Mouse (Mus musculus) neural tube, embryonic 13.5 days (tissue): ENCODE results near the gene Fscb. TPM values are rescaled to one million over a fixed set of nuclear protein-coding genes. Genes with fewer than 3 reads are reported as not detected.

Experiments
- ATAC-seq: fragments of 200-750 bp; cut with Nextera tagmentation; 2 replicates; pipeline ENCODE4 v1.8.0; 2017; ENCODE audit warnings: low read depth, mild to moderate bottlenecking, moderate TSS enrichment, moderate library complexity
- H3K27ac ChIP-seq: fragments of 300-500 bp; sonication (generic); replicated peaks from 2 replicates; pipeline ENCODE4 v1.5.1; 2015; ENCODE audit warnings: moderate library complexity, mild to moderate bottlenecking, inconsistent platforms
- H3K27me3 ChIP-seq: fragments of 300-500 bp; sonication (generic); 2 replicates; pipeline ENCODE4 v1.6.1; 2015; ENCODE audit warnings: mild to moderate bottlenecking, inconsistent platforms
- H3K36me3 ChIP-seq: fragments of 300-500 bp; sonication (generic); 2 replicates; pipeline ENCODE4 v1.6.1; 2015; ENCODE audit warnings: mild to moderate bottlenecking, inconsistent platforms
- H3K4me1 ChIP-seq: fragments of 300-500 bp; sonication (generic); replicated peaks from 2 replicates; pipeline ENCODE4 v1.6.1; 2015; ENCODE audit warnings: inconsistent platforms
- H3K4me2 ChIP-seq: fragments of 300-500 bp; sonication (generic); 2 replicates; pipeline ENCODE4 v1.6.1; 2015; ENCODE audit warnings: inconsistent platforms, mild to moderate bottlenecking, moderate library complexity
- H3K4me3 ChIP-seq: fragments of 300-500 bp; sonication (generic); 2 replicates; pipeline ENCODE4 v1.5.1; 2015; ENCODE audit warnings: mild to moderate bottlenecking, inconsistent platforms
- H3K9ac ChIP-seq: fragments of 300-500 bp; sonication (generic); 2 replicates; pipeline ENCODE4 v1.6.1; 2015; ENCODE audit warnings: moderate library complexity, mild to moderate bottlenecking, inconsistent platforms
- H3K9me3 ChIP-seq: fragments of 300-500 bp; sonication (generic); 2 replicates; pipeline ENCODE4 v1.6.1; 2016; ENCODE audit warnings: inconsistent platforms
- WGBS: fragments of 180-500 bp; shearing (Covaris S2); methylation state at CpG from one replicate; pipeline ENCODE4 v1.1.7; 2015; 5-methylcytosine and 5-hydroxymethylcytosine counted together
- polyA plus RNA-seq: library from polyadenylated mRNA; unstranded; fragments of >200 nt; fragmentation: Nextera tagmentation; extraction: Ambion mirVana; gene quantifications from 2 replicates; pipeline ENCODE4 v1.2.1, GENCODE M21; 2015

The Fscb gene
- not detected in 2 replicates for polyA plus RNA-seq

DNA sequence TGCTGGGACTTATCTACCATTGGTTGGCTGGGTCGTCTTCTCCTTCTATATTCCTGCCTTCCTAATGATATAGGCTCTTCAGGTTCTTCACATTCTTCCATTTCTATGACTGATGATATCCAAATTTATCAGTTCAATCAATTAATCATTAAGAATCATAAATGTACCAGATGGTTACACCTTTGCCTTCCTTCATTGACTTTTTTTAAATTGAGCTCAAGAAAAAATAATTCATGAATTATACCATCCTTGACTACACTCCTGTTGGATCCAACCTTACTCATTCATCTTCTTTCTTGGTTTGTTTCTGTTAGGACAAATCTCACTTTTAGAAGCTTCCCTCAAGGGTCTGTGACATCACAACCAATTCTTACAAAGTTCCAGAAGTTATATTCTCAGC lies at the start of gene Fscb:
TSS of gene Fscb (minus strand) at position 101 of the 400 bp plus-strand sequence.
- H3K27me3 ChIP-seq = no peaks in the 10 kb centered on the region
- H3K4me3 ChIP-seq = no peak within 1 kb of the TSS
- no peak within 1 kb of the TSS for H3K9ac ChIP-seq
- no peaks in the 10 kb centered on the region for H3K9me3 ChIP-seq
- 85% methylated on average over 1 of the region's 1 CpGs for WGBS
- H3K27ac ChIP-seq = no peak within 1 kb of the TSS
- ATAC-seq = no peak
- no peak within 1 kb of the TSS for H3K4me2 ChIP-seq
- no peaks in the 10 kb centered on the region for H3K4me1 ChIP-seq
- H3K36me3 ChIP-seq = no peaks in the 10 kb centered on the region

- no peak overlapping the region for H3K27ac ChIP-seq
- 61% methylated on average over 2 of the region's 2 CpGs for WGBS
- H3K27me3 ChIP-seq = no peaks in the 10 kb centered on the region
- H3K4me2 ChIP-seq = no peak overlapping the region
- no peaks in the 10 kb centered on the region for H3K36me3 ChIP-seq
- no peaks in the 10 kb centered on the region for H3K4me1 ChIP-seq
- H3K9ac ChIP-seq = no peak overlapping the region
- no peaks in the 10 kb centered on the region for H3K9me3 ChIP-seq
- no peak overlapping the region for H3K4me3 ChIP-seq
- ATAC-seq = no peak
Measured at GRCm38 (mm10) chr12:64516775-64517174, 42.3 kb upstream of the Fscb start.

DNA sequence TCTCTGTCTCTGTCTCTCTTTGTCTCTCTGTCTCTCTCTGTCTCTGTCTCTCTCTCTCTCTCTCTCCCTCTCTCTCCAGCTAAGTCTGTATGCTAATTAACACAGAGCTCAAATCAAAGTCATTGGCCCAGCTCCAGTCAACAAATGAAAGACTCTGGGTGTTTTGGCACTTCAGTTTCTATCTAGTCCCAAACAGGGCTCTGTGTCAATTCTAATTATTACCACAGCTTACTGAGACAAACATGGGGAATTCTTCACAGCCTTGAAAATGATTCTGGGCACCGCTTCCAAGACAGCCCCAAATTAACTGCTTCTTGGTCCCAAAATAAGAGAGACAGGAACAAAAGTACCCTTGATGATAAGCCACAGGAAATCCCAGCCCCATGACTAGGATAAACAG lies 38.9 kb upstream of the Fscb start:
- H3K4me2 ChIP-seq = no peak overlapping the region
- H3K9me3 ChIP-seq = no peaks in the 10 kb centered on the region
- no peaks in the 10 kb centered on the region for H3K36me3 ChIP-seq
- no peaks in the 10 kb centered on the region for H3K27me3 ChIP-seq
- no peak for ATAC-seq
- WGBS = 78% methylated on average over 1 of the region's 1 CpGs
- no peaks in the 10 kb centered on the region for H3K4me1 ChIP-seq
- no peak overlapping the region for H3K9ac ChIP-seq
- H3K27ac ChIP-seq = no peak overlapping the region
- no peak overlapping the region for H3K4me3 ChIP-seq

DNA sequence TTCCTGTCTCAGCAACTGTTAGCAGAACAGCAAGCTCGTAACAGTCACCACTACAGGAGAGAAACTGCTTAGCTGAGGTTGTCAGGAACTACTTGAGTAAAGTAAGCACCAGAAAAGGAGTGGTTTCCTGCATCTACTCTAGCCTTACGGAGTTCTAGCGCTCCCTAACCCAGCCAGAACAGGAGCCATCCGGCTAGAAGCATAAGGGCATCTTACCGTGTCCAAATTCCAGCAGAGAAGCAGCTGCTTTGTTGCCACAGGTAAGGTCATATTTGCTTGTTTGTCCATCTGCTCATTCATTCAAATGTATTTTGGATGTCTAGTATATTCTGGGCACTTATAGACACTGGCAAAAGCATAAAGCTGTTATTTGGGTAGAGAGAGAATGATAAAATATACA lies 23.2 kb upstream of the Fscb start:
- no peak overlapping the region for H3K27ac ChIP-seq
- H3K27me3 ChIP-seq = no peaks in the 10 kb centered on the region
- WGBS = 86% methylated on average over 5 of the region's 5 CpGs
- no peak for ATAC-seq
- no peak overlapping the region for H3K4me3 ChIP-seq
- no peak overlapping the region for H3K4me2 ChIP-seq
- no peaks in the 10 kb centered on the region for H3K9me3 ChIP-seq
- H3K9ac ChIP-seq = no peak overlapping the region
- H3K36me3 ChIP-seq = no peaks in the 10 kb centered on the region
- H3K4me1 ChIP-seq = no peaks in the 10 kb centered on the region

GRCm38 (mm10) chr12:64473615-64474014 lies 875 bp downstream of the Fscb start:
- Histone ChIP-seq H3K36me3 (no peaks in the 10 kb centered on the region), H3K9me3 (no peaks in the 10 kb centered on the region), H3K27me3 (no peaks in the 10 kb centered on the region), H3K4me1 (no peaks in the 10 kb centered on the region), H3K4me2 (no peak overlapping the region), H3K4me3 (no peak overlapping the region), H3K27ac (no peak overlapping the region), H3K9ac (no peak overlapping the region)
- WGBS = 86% methylated on average over 1 of the region's 1 CpGs
- no peak for ATAC-seq

DNA sequence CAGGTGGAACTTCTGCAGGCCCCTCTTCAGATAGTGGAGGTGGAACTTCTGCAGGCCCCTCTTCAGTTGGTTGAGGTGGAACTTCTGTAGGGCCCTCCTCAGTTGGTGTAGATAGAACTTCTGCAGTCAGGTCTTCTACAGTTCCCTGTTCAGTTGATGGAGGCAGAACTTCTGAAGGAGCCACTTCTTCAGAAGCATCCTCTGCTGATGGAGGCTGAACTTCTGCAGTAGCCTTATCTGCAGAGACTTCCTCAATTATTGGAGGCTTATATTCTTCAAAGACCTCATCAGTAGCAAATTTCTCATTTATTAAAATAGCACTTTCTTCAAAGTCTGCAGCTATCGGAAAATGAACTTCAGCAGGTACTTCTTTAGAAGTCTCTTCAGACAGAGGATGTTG lies 1.4 kb downstream of the Fscb start:
- Histone ChIP-seq H3K4me2 (no peak overlapping the region), H3K27me3 (no peaks in the 10 kb centered on the region), H3K36me3 (no peaks in the 10 kb centered on the region), H3K27ac (no peak overlapping the region), H3K4me3 (no peak overlapping the region), H3K4me1 (no peaks in the 10 kb centered on the region), H3K9me3 (no peaks in the 10 kb centered on the region), H3K9ac (no peak overlapping the region)
- no peak for ATAC-seq
- WGBS = 92% methylated on average over 1 of the region's 1 CpGs

GRCm38 (mm10) chr12:64455228-64455627 lies 19.3 kb downstream of the Fscb start:
- H3K4me1 ChIP-seq = no peaks in the 10 kb centered on the region
- no peak for ATAC-seq
- H3K4me2 ChIP-seq = no peak overlapping the region

DNA sequence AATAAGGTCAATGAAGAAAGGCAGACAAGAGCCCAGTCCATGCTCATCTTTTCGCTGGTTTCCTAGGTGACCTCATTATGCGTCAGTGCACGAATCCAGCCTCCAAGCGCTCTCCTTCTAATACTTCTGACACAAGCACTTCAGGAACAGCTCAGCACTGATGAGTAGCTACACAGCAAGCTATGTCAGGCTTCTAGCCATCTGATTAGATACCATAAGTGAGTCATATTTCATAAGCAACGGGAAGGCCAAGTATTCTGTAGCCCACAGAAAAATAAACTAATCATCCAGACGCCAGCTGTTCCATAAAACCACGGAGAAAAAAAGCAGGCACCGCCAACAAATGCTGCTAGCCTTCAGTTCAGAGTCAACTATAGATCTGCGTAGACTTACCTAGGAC lies 24.6 kb downstream of the Fscb start:
- ATAC-seq = no peak
- H3K9ac ChIP-seq = no peak overlapping the region
- WGBS = 74% methylated on average over 9 of the region's 9 CpGs
- no peaks in the 10 kb centered on the region for H3K9me3 ChIP-seq
- no peaks in the 10 kb centered on the region for H3K4me1 ChIP-seq
- no peak overlapping the region for H3K4me2 ChIP-seq
- no peak overlapping the region for H3K4me3 ChIP-seq
- H3K27ac ChIP-seq = no peak overlapping the region
- no peaks in the 10 kb centered on the region for H3K36me3 ChIP-seq
- H3K27me3 ChIP-seq = no peaks in the 10 kb centered on the region

More at GRCm38 (mm10) chr12:64455228-64455627, 19.3 kb downstream of the Fscb start:
- Histone ChIP-seq H3K36me3 (no peaks in the 10 kb centered on the region), H3K9ac (no peak overlapping the region), H3K4me3 (no peak overlapping the region), H3K27me3 (no peaks in the 10 kb centered on the region), H3K27ac (no peak overlapping the region), H3K9me3 (no peaks in the 10 kb centered on the region)

- ATAC-seq = no peak
- WGBS = 64% methylated on average over 2 of the region's 2 CpGs
Measured at GRCm38 (mm10) chr12:64436675-64437074, 37.8 kb downstream of the Fscb start.

More at GRCm38 (mm10) chr12:64436675-64437074, 37.8 kb downstream of the Fscb start:
- H3K4me1 ChIP-seq = no peaks in the 10 kb centered on the region
- no peaks in the 10 kb centered on the region for H3K36me3 ChIP-seq
- H3K27me3 ChIP-seq = no peaks in the 10 kb centered on the region
- H3K9ac ChIP-seq = no peak overlapping the region
- H3K4me3 ChIP-seq = no peak overlapping the region
- H3K4me2 ChIP-seq = no peak overlapping the region
- no peaks in the 10 kb centered on the region for H3K9me3 ChIP-seq
- H3K27ac ChIP-seq = no peak overlapping the region
